Mouse (Mus musculus) ES-Bruce4 (cell line): ENCODE measurements at regions not wholly inside any gene's neighbourhood (a gene's known extent, or its start where the extent isn't known, plus 50 kb on each side); places are given as distances from the start of the nearest gene placed in this dataset.

Experiments
- CTCF ChIP-seq: IDR thresholded peaks from one replicate; pipeline ENCODE4 v1.8.1; 2011; ENCODE audit warnings: low read depth, low read length
- EP300 ChIP-seq: IDR thresholded peaks from 2 replicates; pipeline ENCODE4 v1.6.1; 2011; ENCODE audit warnings: low read depth, low read length; ENCODE audit not compliant: insufficient read depth
- POLR2A ChIP-seq: IDR thresholded peaks from one replicate; pipeline ENCODE4 v1.8.1; 2011; ENCODE audit warnings: low read length; ENCODE audit not compliant: insufficient read depth

DNA sequence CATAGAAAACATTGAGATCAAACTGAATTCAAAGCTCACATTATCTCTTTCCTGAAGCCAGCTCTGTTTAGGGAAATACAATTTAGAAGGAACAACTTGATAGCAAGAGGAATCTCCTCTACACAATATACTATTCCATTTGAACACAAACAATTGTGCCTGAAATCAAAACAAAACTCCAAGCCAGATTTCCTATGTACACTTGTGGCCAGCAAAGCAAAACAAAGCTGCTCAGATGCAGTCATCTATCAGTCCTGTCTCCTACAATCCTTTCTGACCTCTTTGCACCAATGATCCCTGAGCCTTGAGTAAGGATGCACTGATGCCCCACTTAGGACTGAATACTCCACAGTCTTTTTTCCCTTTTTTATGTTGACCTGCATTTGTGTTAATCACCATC lies 920.2 kb downstream of the Pcdh17 start:
- TF ChIP-seq CTCF (no peak), EP300 (no peak), POLR2A (no peak)
